Mouse (Mus musculus) ovary, adult 18-20 months (tissue): ENCODE measurements around the gene Fat3.

Source experiments
- DNase-seq: peaks from one replicate; pipeline ENCODE4 v3.0.0; 2022; ENCODE audit warnings: low spot score, mixed read lengths

Fat3 gene

DNA sequence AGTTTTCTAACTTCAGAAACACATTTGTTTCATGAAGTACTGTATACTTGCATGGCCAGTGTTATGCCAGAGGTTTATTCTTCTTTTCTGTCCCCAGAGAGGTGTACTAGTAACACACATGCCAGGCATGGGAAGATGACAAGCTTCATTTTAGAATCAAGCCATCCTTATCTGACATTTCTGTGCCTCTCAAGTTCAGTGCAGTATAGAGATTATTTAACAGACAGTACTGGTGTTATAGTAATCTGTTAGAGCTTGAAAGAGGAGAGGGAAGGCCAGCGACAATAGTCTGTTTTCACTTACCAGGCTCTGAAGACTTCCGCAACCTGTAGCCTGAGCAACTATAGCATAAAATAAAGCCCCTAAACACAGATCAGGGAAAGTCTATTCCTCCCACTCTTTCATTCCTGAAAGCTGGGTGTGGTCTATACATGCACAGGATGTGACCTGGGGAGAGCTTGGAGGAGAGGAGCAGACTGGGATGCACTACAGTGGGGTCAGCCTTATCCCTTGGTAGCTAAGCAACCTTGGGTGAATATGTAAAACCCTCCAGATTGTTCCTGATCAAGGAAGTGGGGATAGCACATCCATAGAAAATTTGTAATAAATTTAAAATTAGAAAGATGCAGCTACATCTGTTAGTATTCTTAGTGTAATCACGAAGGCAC is 557.5 kb downstream of the Fat3 start:
- no peak for DNase-seq

DNA sequence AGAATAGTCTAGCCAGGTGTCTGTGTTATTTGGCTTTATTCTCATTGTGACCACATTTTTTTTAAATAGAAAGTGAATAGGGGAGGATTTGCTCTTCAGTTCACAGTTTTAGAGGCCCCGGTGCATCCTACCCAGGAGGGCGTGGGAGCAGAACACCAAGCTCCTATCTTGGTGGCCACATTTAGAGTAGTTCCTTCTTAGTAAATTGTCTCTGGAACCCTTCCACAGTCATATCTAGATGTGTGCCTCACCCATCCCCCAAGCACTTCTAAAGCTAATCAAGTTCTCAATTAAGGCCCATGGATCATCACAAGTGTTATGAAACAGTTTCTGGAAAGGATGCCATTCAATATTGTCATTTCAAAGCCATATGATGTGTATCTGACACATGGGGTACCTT is 559.3 kb downstream of the Fat3 start:
- DNase-seq, result no peak

DNA sequence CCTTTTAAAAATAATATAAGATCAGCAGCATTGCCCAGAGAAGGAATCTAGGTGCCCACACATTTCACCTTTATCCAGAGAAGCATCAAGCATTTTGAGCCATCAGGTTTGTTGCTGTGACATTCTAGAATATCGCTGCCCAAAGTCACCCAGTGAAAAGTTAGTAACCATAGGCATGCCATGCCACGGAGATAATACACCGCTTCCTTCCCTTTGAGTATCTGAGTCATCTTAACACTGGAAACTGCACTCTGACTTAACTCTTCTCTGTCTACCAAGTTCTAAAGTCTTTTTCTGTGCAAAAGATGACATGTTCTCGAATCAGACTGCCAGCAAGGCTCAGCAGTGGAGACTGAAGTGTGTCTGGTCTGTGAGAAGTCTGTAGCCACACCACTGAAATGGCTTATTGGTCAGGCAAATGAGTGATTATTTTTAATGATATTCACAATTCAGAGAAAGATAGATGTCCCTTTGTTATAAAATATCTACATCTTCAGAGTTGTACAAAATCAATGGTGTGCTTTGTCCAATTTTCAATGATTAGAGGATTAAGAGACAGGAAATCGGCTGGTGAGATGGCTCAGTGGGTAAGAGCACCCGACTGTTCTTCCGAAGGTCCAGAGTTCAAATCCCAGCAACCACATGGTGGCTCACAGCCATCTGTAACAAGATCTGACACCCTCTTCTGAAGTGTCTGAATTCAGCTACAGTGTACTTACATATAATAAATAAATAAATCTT is 560.0 kb downstream of the Fat3 start:
- no peak for DNase-seq

DNA sequence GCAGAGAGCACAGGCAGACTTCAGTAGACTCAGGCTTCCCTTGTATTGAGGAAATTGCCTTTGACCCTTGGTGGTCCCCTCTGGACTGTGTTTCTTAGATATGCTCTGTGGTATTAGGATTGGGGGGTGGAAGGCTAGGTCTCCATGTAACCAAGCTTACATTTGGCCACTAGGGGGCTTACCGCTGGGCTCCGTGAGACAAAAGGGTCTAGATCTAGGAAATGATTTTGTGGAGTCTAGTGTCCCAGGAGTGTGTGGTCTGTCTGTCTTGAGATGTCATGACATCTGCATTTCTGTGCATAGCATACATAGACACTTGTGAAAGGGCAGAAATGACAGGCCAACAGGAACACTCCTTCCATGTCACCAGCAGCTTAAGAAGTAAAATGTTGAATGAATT is 561.5 kb downstream of the Fat3 start:
- DNase-seq, result no peak

DNA sequence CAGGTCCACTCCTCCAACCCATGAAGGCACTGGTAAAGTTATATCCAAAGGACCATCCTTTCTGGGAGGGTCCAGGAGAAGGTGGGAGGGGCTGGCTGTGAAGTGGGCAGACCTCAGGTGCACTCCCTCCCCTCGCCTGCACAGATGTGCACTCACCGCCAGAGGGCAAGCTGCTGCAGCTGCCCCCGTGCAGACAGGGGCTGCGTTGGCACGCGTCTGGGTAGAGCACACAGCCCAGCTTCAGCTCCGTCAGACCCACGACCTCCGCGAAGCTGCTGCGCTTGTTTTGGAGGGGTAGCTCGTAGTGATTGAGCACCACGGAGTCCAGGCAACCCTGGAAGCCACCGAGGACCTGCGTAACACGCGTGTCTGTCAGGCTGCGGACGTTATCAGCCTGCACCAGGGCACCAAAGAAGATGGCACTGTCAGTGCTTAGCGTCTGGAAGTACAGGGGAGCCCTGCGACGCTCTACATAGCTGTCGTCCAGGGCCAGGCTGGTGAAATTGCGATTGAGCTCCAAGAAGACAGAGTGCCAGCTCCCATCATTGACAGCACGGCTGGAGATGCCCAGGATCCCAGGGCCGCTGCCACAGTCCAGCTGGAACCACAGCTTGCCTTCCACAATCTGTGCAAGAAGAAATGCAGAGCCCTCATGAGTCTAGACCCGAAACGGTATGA is 563.1 kb downstream of the Fat3 start:
- DNase-seq, result no peak

DNA sequence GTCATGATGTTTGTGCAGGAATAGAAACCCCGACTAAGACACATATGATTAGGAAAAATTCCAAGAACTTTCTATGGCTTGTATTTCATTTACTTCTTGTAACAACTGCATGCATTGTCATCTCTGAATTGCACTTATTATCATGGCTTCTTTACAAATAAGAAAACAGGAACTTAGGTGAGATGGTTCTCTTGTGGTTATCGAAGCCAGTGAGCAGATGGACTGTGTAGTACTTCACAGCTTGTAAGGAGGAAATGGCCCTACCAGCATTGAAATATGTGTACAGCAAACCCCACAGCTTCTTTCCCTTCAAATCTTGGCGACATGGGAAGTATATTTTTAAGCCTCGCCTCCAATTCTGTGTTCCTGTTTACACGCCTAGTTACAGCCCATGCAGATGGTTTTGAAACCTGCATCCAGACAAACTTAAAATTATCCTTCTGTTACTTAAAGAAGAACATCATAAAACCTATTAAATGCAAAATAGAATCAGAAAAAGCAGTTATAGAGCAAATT is 570.1 kb downstream of the Fat3 start:
- no peak for DNase-seq

DNA sequence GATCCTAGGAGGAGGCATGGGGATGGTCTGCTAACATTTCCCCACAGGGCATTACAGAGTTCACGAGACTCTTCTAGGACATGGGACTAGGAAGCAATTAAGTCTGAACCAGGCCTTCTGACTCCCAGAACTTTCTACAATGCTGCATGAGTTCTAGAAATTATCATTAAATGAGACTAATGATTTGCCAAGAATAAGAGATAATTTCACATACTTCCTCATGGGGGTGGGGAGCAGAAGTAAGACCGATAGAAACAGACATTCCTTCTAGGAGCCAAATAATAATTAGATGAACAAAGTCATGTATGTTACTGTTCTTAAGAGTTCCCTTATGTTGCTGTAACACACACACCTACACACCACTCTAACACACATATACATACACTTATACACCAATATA is 572.8 kb downstream of the Fat3 start:
- no peak for DNase-seq

DNA sequence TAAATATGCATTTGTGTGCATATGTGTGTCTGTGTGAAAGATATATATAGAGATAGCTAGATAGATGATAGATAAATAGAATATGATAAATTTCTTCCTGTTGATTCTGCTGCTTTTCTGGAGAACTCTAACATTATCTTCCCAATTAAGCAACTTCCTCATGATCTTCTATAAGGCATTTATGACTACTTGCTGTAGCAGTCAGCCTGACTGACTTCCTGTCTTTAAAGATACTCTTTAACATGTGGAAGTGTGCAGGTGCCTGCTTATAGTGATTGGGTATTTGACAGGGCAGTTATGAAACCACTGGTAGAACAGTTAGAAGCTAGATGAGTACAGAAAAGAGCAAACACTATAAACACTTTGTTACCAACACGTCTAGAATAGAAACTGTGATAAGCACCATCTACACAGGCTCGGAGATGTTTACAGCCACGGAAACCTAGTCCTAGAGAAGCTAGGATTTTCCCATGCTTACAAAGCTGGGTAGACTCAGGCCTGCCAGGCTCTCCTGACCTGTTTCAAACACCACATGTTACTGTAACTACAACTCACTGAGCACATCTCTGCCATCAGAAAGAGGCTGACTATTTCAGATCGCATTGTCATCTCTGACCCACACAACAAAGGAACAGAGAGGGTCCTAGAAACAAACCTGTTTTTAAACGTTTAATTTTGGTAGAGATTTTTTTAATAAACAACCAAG is 573.6 kb downstream of the Fat3 start:
- DNase-seq, result no peak

DNA sequence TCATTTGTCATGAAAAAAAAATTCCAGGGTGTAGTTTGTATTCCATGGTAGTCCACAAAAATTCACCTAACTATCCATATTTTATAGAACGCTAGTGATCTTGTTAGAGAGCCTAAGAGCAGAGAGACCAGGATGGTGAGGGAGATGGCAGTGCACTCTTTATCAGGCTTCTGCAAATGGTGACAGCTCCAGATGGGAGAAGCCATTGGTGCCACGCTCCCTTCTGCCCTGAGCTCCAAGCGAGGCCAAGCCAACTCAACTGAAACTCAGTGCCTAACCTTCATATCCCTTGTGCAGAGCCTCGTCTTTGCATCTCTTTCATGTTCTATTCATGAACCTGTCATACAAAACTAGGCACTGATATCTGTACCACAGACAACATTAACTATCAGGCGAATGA is 575.8 kb downstream of the Fat3 start:
- DNase-seq, result no peak

DNA sequence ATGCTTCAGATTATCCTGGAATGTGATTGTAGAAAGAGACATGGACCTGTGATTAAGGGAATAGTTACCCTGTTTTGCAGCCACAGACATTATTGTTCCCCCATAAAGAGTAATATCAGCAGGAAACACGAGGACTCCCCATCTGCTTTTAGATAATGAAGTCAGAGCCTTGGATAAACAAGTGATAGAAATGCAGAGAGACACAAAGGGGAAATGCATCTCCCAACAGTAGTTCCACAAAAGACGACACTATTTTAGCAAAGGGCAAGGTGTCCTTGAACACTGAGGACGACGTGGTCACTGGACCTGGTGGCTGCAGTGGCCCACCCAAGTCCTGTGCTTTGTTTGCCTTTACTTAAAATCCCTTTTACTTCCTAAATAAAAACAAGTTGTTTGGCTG is 580.8 kb downstream of the Fat3 start:
- DNase-seq, result no peak

DNA sequence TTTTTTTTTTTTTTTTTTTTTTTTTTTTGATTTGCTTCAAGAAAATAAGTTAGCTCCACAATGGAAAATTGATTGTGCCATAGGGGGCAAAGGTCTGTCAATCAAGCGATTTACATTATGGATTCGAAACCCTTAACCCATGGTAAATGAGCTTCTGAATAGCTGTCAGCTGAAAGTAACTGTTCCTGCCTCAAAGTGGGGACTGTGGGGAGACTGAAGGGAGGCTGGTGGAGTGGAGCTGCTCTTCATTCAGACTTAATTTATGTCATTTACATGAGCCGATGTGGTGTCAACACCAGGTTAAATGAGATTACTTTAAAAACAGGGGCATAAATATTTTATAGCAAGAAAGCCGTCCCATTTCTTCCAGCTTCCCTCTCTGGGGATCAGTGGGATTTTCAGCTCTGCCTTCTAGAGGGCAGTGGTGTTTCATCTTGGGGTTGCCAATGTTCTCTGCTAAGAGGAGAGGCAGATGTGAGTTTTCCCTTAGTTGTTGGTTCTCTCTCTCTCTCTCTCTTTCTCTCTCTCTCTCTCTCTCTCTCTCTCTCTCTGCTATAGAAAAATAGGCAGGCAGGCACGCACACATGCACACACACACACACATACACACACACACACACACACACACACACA is 581.6 kb downstream of the Fat3 start:
- DNase-seq, result no peak

DNA sequence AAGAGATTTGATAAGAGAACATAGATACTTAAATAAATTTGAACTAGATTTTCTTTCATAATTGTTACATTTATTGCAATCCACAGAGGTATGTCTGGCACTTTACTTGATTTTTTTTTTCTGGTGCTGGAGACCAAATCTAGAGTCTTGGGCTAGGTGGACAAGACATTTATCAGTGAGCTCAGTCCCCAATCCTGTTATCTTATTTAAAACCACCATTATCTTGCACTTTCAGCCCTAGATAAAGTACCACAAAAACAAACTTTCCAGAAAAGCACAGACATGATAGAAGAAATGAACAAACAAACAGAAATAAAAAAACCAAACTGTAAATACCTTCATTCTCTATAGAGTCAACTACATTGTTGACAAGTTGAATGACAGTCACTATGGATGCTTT is 584.5 kb downstream of the Fat3 start:
- no peak for DNase-seq

DNA sequence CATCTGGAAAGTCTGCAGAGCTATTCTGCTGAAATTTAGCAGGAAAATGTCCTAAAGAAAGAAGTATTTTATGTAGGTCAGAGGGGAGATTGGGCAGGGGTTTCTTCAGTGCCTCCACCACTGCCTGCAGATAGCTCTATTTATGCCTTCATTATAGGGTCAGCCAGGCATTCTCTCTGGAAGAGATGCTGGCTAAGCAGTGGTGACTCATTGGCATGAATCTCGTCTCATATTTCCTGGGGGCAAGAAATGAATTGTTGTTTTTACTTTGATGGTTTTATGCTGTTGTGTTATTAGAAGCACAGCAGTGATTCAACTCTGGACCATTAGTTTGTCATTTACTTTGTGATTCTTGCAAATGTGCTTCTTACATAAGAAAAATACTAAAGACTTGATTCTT is 588.4 kb downstream of the Fat3 start:
- DNase-seq, result no peak

DNA sequence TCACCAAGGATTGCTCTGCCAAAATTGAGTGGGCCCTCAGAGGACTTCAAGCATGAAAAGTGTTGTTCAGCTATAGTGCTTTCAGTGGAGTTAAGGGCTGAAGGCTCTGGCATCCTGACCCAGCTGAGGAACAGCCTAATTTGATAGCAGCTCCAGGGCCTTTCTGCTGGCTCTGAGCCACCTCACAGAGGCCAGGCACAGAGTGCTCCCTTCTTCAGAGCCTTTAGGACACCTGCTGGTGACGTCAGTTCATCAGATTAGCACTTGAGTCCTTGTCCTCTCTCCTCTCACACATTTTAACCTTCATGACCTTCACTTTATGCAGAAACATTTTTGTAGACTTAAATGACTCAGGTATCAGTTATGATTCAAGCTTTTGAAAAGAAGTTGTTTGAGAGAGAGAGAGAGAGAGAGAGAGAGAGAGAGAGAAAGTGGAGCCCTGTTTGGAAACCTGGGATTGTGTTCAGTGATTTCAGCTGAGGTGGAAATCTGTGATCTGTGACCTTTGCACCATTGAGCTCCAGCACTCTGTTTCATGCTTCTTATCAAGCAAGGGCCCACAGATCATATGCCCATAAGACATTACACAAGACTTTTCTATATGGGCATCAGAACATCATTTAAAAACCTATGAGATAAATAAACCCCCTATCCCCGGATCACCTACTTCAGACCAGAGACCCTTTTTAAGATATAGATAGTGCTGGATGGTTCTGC is 591.5 kb downstream of the Fat3 start:
- DNase-seq, result no peak

DNA sequence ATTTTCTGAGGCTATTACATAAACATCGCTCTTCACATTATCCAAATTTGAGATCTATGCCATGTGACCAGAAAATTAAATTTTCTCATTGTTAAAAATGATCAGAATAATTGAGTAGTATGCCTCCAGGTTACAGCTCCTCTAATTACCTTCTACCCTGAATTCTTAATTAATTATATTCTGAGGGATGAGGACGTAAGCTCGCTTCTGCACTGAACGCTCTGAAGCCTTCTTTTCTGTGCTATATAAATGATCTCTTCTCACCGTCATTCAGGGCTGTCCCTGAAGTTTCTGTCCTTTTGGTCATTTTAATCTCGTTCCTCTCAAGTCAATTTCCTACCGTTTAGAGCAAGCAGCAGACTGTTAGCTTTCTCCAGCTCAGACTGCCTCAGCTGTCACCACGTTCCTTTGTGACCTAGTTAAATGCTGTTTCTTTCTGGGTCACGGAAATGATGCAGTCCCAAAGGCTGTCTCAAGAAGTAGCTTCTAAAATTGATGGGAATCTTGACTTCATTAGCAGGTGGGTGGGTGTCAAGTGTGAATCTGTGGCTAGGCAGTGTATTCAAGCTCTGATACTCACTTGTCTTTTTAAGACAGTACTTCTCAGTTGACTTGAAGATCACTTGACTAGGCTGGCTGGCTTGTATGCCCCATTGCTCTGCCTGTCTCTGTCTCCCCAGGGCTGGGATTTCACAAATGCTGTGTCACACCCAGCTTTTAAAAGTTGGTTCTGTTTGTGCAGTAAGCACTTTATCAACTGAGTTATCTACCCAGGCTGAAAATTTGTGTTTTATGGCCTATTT is 596.9 kb downstream of the Fat3 start:
- no peak for DNase-seq

DNA sequence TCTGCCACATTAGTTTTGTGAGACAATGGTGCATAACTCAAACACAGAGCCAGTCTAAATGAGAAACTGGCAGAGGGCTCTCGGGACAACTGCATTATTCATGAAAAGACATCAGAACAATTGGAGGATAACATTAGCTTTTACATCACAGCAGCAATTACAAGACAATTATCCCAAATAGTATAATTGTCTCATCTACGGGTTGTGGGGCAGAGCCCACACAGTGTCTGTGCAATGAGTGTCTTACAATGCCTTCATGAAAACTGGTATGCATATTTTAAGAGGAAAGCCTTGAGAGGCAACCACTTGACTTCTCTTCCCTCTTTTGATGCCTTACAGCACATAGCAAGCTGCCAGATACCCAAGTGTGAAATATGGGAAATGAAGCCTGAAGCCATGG is 603.0 kb downstream of the Fat3 start:
- DNase-seq, result no peak

DNA sequence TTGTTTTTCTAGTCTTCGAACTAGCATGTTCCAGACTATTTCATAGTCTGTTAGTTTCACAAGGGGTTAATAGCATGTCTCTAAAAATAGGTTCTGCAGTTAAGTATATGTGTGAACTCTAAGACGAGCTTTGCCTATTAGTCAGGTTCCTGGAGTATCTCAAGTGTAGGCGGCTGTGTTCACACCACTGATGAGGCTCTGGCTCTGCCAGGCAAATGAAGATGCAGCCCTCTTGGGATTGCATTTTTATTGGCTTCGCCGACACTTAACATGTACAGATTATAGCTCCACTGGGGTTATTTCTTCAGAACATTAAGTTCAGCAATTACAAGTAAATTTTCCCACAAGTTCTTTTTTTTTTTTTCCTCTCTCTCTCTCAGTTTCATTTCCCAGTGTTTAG is 614.3 kb downstream of the Fat3 start:
- no peak for DNase-seq

DNA sequence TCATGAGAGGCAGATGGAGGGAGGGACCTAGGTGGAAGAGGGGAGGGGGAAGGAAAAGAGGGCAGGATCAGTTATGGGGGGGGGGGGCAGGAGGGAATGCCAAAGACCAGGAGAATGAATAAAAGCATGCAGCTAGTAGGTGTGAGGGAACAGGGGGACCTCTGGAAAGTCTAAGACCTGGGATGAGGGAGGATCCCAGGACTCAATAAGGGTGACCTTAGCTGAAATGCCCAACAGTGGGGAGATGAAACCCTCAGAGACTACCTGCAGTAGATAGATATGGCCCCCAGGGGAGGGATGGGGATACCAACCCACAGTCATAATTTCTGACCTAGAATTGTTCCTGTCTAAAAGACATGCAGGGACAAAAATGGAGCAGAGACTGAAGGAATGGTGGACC is 620.3 kb downstream of the Fat3 start:
- DNase-seq, result no peak

DNA sequence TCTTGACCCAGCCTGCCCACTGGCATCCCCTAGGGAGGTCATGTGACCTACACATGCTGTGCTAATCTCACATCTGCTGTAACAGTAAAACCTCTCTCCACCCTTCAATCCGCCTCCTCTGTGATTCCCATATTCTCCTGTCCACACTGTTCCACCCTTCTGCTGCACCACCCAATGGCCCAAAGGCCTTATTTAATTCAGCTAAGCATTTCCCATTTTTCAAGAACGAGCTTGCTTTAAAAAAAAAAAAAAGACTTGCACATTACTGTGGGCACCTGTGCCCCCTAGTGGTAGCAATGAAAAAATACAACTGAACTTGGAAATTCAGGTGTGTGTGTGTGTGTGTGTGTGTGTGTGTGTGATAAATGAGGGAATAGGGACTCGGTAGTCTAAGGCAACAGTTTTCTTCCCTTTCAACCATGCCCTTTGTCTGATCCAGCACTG is 620.9 kb downstream of the Fat3 start:
- no peak for DNase-seq

DNA sequence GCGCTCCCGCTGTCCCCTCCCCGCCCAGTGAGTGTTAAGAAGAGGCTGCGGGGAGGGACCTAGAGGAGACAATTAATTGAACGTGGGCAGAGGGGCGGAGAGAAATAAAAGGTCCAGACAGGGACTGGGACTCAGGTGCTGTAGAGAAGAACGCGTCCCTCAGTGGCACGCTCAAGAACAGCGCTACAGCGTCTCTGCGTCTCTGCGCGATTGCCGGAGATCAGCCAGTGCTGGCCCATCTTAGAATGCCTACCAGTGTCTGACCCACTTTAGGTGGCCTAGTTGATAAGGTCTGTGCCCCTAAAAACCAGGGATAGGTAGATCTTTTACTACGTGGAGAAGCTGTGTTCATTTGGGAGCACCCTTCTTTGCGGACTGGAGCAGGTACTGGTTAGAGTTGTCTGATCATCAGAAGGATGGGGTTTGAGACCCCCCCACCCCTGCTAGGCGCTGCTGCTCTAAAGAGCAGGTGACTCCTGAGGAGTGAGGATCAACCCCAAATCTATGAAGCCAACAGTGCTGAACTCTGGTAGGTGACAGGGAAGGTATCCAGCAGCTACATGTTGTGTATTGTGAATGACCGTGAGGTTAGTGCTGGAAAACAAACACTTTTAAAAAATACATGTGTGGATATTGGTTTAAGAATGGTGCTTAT is 626.5 kb downstream of the Fat3 start, which contains the start of gene Mtnr1b:
TSS of gene Mtnr1b (minus strand) at position 51 of the 655 bp plus-strand sequence.
- DNase-seq, result no peak
